Mouse (Mus musculus): Measurements from ENCODE around the gene Rab44.

- TF ChIP-seq CTCF (IDR thresholded peaks at IDR 0.05; ENCODE audit: borderline replicate concordance, extremely low read depth, insufficient read depth, insufficient read length) (no peak), POLR2A (IDR thresholded peaks at IDR 0.05; ENCODE audit: borderline replicate concordance, extremely low read depth, insufficient read depth, insufficient read length, poor library complexity, severe bottlenecking) (no peak)
These were observed 3.2 kb downstream of the Rab44 start for GRCm38 (mm10) chr17:29117006-29117648.
